Mouse (Mus musculus) myocyte (in vitro differentiated cells): ENCODE results near the gene Hectd1. TPM values are rescaled to one million over a fixed set of nuclear protein-coding genes. Genes with fewer than 3 reads are reported as not detected.

Experiments used
- H3K27me3 ChIP-seq: one replicate; pipeline ENCODE4 v1.6.1; 2011; ENCODE audit not compliant: control insufficient read depth, insufficient read depth, insufficient read length
- H3K36me3 ChIP-seq: one replicate; pipeline ENCODE4 v1.6.1; 2011; ENCODE audit not compliant: control insufficient read depth, insufficient read depth
- H3K4me2 ChIP-seq: one replicate; pipeline ENCODE4 v1.6.1; 2011; ENCODE audit warnings: low read depth, control low read depth
- H3K4me3 ChIP-seq: one replicate; pipeline ENCODE4 v1.5.1; 2011; ENCODE audit warnings: mild to moderate bottlenecking, control low read depth, moderate library complexity
- H3K79me2 ChIP-seq: one replicate; pipeline ENCODE4 v1.6.1; 2011; ENCODE audit not compliant: control insufficient read depth, insufficient read depth
- H3ac ChIP-seq: one replicate; pipeline ENCODE4 v1.6.1; 2011; ENCODE audit not compliant: control insufficient read depth, insufficient read length
- CEBPB ChIP-seq: IDR thresholded peaks from 2 replicates; pipeline ENCODE4 v1.6.1; 2011; ENCODE audit warnings: mild to moderate bottlenecking, moderate library complexity; ENCODE audit not compliant: poor library complexity, insufficient read depth, severe bottlenecking
- E2F4 ChIP-seq: IDR thresholded peaks from one replicate; pipeline ENCODE4 v1.6.1; 2011; ENCODE audit warnings: mild to moderate bottlenecking, control low read depth, moderate library complexity; ENCODE audit not compliant: insufficient read depth
- MAX ChIP-seq: IDR thresholded peaks from one replicate; pipeline ENCODE4 v1.6.1; 2011; ENCODE audit warnings: low read depth, mild to moderate bottlenecking, control low read depth
- MYOD1 ChIP-seq, 3 experiments: IDR thresholded peaks; one replicate each; pipeline ENCODE4 v1.6.1; 2011; ENCODE audit warnings: control low read depth in 2 of 3, low read depth in 2 of 3, mild to moderate bottlenecking in 2 of 3, moderate library complexity in 1 of 3; ENCODE audit not compliant: insufficient read length in 2 of 3, control insufficient read depth in 1 of 3
- MYOG ChIP-seq, 3 experiments: IDR thresholded peaks; one replicate each; pipeline ENCODE4 v1.6.1; 2011; ENCODE audit warnings: control low read depth in 2 of 3, low read depth in 2 of 3, mild to moderate bottlenecking in 2 of 3; ENCODE audit not compliant: insufficient read length in 2 of 3, control insufficient read depth in 1 of 3, insufficient read depth in 1 of 3
- POLR2A ChIP-seq: IDR thresholded peaks from one replicate; pipeline ENCODE4 v1.6.1; 2011; ENCODE audit warnings: low read depth, mild to moderate bottlenecking, control low read depth, moderate library complexity; ENCODE audit not compliant: insufficient read length
- POLR2AphosphoS2 ChIP-seq: IDR thresholded peaks from one replicate; pipeline ENCODE4 v1.6.1; 2011; ENCODE audit warnings: low read depth, control low read depth; ENCODE audit not compliant: insufficient read length
- REST ChIP-seq: IDR thresholded peaks from one replicate; pipeline ENCODE4 v1.6.1; 2011; ENCODE audit warnings: mild to moderate bottlenecking, control low read depth, moderate library complexity; ENCODE audit not compliant: insufficient read depth, insufficient read length
- SRF ChIP-seq: IDR thresholded peaks from one replicate; pipeline ENCODE4 v1.6.1; 2011; ENCODE audit warnings: low read depth; ENCODE audit not compliant: control insufficient read depth, insufficient read length
- TCF12 ChIP-seq: IDR thresholded peaks from one replicate; pipeline ENCODE4 v1.6.1; 2011; ENCODE audit warnings: mild to moderate bottlenecking, control low read depth; ENCODE audit not compliant: poor library complexity, insufficient read depth, severe bottlenecking
- TCF3 ChIP-seq: IDR thresholded peaks from one replicate; pipeline ENCODE4 v1.6.1; 2011; ENCODE audit warnings: low read depth, control low read depth; ENCODE audit not compliant: insufficient read length
- USF1 ChIP-seq: IDR thresholded peaks from one replicate; pipeline ENCODE4 v1.6.1; 2011; ENCODE audit warnings: low read depth, mild to moderate bottlenecking, control low read depth, moderate library complexity
- polyA plus RNA-seq: library from polyadenylated mRNA; unstranded; fragments of >200 nt; fragmentation: generic; extraction: Trizol; gene quantifications from one replicate; pipeline ENCODE4 v1.2.1, GENCODE M21; 2012; ENCODE audit warnings: missing spikeins

Gene Hectd1
- polyA plus RNA-seq, 1 experiment = 15.4 TPM

DNA sequence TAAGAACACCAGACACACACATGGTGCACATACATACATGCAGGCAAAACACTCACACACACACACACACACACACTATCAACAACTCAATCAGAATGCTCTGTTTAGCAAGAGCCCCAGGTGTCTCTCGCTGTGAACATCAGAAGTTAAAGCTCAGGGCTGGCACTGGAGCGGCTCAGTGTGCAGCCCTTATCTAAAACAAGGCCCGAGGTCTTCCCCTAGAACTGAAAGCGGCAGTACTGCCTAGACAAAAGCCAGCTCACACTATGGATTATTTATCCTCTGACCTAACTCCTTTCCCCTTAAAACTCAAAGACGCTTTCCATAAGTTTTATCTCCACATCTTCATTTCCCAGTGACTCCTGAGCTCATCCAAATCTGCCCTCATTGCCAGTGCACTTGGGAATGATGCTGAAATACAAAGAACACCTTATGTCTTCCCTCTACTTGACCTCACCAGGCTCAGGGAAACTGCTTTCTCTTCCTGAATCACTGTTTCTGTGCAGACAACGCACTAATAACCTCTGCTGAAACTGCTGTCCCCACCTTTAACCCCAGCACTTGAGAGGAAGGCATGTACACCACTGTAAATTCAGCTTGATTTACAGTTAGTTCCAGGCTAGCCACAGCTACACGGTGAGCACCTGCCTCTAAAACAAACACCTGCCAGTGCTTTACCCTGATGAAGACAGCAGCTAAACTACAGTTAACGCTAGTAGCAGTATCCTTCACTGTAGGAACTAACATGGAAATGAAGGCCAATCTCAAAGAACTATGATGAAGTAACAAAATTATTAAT is 11.3 kb downstream of the Hectd1 start:
- TF ChIP-seq MYOG (IDR thresholded peaks at IDR 0.05; ENCODE audit: control insufficient read depth in 1 of 3, insufficient read depth in 1 of 3, insufficient read length in 2 of 3, low read depth in 2 of 3) = no peak
- no peak for TF ChIP-seq TCF12
- no peak for TF ChIP-seq POLR2A
- TF ChIP-seq USF1 = no peak
- TF ChIP-seq MYOD1 (IDR thresholded peaks at IDR 0.05; ENCODE audit: control insufficient read depth in 1 of 3, insufficient read length in 2 of 3, low read depth in 2 of 3) = no peak
- no peak for TF ChIP-seq SRF
- H3K27me3 ChIP-seq = no peaks in the 10 kb centered on the region
- H3K79me2 ChIP-seq = peaks cover 94% of the 10 kb centered on the region
- no peak overlapping the region for H3ac ChIP-seq
- H3K36me3 ChIP-seq = peaks cover 7% of the 10 kb centered on the region
- H3K4me2 ChIP-seq = no peak overlapping the region
- H3K4me3 ChIP-seq = no peak overlapping the region

DNA sequence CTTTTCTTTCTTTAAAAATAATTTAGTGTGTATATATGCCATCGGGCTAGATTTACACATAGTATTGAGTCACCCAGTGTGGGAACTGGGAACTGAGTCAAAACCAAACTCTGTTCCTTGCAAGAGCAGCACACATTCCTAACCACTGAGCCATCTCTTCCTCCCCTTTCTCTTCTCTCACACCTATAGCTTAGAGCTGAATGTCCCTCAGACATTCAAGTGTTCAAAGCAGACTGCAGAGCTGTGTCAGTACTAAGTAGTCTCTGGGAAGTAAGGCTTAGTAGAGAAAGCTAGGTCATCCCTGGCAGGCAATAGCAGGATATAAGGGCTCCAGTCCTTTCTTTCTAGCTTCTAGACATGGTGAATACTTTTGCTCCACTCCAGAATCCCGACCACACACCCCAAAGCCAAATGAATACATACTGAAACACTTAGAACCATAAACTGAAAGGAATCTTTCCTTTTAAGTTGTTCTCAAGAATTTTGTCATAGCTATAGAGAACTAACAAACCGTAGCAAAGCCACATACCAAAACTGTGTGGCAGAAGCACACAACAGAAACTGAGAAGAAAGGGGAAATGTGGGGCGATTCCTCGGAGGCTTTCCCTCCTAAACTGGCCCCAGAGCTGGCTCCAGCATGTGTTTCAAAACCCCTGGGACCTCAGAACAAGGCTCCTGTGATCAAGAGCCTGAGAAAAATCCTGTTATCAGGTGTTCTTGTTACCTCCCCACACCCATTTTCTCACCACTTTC is 17.8 kb downstream of the Hectd1 start:
- peak overlapping the region; percentile 41 for H3K4me2 ChIP-seq
- no peak overlapping the region for H3ac ChIP-seq
- no peak overlapping the region for H3K4me3 ChIP-seq
- H3K36me3 ChIP-seq = no peaks in the 10 kb centered on the region
- H3K27me3 ChIP-seq = no peaks in the 10 kb centered on the region
- TF ChIP-seq MAX = no peak
- no peak for TF ChIP-seq USF1
- no peak for TF ChIP-seq MYOD1 (IDR thresholded peaks at IDR 0.05; ENCODE audit: control insufficient read depth in 1 of 3, insufficient read length in 2 of 3, low read depth in 2 of 3)
- no peak for TF ChIP-seq POLR2A
- TF ChIP-seq MYOG (IDR thresholded peaks at IDR 0.05; ENCODE audit: control insufficient read depth in 1 of 3, insufficient read depth in 1 of 3, insufficient read length in 2 of 3, low read depth in 2 of 3) = no peak
- no peak for TF ChIP-seq TCF12
- TF ChIP-seq REST = no peak
- TF ChIP-seq POLR2AphosphoS2 = no peak
- TF ChIP-seq CEBPB = no peak
- no peak for TF ChIP-seq SRF
- TF ChIP-seq TCF3 = no peak
- no peak for TF ChIP-seq E2F4
- H3K79me2 ChIP-seq = peaks cover 96% of the 10 kb centered on the region

DNA sequence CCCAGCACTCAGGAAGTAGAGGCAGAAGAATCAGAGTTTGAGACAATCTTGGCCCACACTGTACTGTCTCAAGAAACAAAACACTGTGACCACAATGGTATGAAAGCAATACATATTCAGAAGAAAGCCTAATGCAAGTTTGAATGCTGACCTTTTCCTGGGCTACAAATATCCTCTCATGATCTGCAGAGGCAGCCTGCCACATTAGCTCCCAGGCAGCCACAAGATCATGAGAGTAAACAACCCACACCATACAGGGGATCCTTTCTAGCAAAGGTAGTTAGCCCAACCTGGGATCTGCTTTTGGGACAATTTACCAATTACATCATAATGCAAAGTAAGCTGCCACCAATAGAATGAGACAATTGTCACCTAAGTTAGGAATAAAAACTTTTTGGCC is 18.8 kb downstream of the Hectd1 start:
- H3ac ChIP-seq = no peak overlapping the region
- no peak overlapping the region for H3K4me3 ChIP-seq
- TF ChIP-seq POLR2A (no peak), USF1 (no peak), E2F4 (no peak), MYOG (IDR thresholded peaks at IDR 0.05; ENCODE audit: control insufficient read depth in 1 of 3, insufficient read depth in 1 of 3, insufficient read length in 2 of 3, low read depth in 2 of 3) (no peak), MYOD1 (IDR thresholded peaks at IDR 0.05; ENCODE audit: control insufficient read depth in 1 of 3, insufficient read length in 2 of 3, low read depth in 2 of 3) (no peak), MAX (no peak), POLR2AphosphoS2 (no peak), CEBPB (no peak), TCF3 (no peak), SRF (no peak), REST (no peak), TCF12 (no peak)
- no peak overlapping the region for H3K4me2 ChIP-seq
- no peaks in the 10 kb centered on the region for H3K27me3 ChIP-seq
- peaks cover 4% of the 10 kb centered on the region for H3K36me3 ChIP-seq
- peaks cover 86% of the 10 kb centered on the region for H3K79me2 ChIP-seq

DNA sequence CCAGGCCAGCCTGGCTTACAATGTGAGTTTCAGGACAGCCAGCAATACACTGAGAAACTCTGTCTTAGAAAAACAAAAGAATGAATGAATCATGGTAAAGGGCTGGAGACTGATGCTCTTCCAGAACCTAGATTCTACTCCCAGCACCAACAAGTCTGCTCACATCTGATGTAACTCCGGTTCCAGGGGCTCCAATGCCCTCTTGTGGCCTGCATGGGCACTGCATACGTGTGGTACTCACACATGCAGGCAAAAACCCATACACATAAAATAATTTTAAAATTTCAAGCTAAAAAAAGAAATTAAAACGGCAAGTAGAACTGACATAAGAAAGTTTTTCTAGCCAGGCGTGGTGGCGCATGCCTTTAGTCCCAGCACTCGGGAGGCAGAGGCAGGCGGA is 44.5 kb downstream of the Hectd1 start:
- Histone ChIP-seq H3K79me2 (no peaks in the 10 kb centered on the region), H3K4me3 (no peak overlapping the region), H3ac (no peak overlapping the region), H3K27me3 (no peaks in the 10 kb centered on the region), H3K4me2 (no peak overlapping the region), H3K36me3 (peaks cover 78% of the 10 kb centered on the region)
- TF ChIP-seq USF1 (no peak), MAX (no peak), CEBPB (no peak), E2F4 (no peak), MYOD1 (IDR thresholded peaks at IDR 0.05; ENCODE audit: control insufficient read depth in 1 of 3, insufficient read length in 2 of 3, low read depth in 2 of 3) (no peak)

DNA sequence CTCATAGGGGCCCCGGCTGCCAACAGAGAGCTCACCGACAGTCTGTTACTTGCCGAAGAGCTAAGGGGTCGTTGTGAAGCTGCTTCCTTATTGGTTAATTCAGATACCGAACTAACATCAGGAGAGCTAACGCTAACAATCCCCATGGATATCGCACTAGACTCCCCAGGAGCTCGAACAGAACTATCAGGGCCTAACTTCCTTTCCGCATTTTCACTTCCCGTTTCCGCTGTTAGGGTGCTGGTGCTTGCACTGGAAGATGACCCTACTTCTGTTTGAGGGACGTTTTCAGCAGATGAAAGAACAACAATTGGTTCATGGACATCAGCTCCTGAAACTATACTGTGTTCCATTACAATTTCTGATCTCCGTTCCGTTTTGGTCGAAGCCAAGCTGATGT is 60.6 kb downstream of the Hectd1 start:
- Histone ChIP-seq H3K36me3 (peaks cover 47% of the 10 kb centered on the region), H3K4me3 (no peak overlapping the region), H3K27me3 (no peaks in the 10 kb centered on the region), H3ac (no peak overlapping the region), H3K4me2 (no peak overlapping the region), H3K79me2 (no peaks in the 10 kb centered on the region)
- TF ChIP-seq MAX (no peak), POLR2AphosphoS2 (no peak), MYOG (IDR thresholded peaks at IDR 0.05; ENCODE audit: control insufficient read depth in 1 of 3, insufficient read depth in 1 of 3, insufficient read length in 2 of 3, low read depth in 2 of 3) (no peak), TCF12 (no peak), E2F4 (no peak), TCF3 (no peak), CEBPB (no peak), REST (no peak), USF1 (no peak), SRF (no peak), MYOD1 (IDR thresholded peaks at IDR 0.05; ENCODE audit: control insufficient read depth in 1 of 3, insufficient read length in 2 of 3, low read depth in 2 of 3) (no peak), POLR2A (no peak)
